Mouse (Mus musculus) megakaryocyte, embryonic 14.5 days (primary cell): ENCODE data around the gene Zbtb34.

Source experiments
- FLI1 ChIP-seq: IDR thresholded peaks from 2 replicates; pipeline ENCODE4 v1.6.1; 2012; ENCODE audit warnings: low read length, inconsistent platforms, mixed read lengths
- GATA1 ChIP-seq: IDR thresholded peaks from 3 replicates; pipeline ENCODE4 v1.6.1; 2012; ENCODE audit warnings: mixed read lengths, low read length, inconsistent platforms, borderline replicate concordance

DNA sequence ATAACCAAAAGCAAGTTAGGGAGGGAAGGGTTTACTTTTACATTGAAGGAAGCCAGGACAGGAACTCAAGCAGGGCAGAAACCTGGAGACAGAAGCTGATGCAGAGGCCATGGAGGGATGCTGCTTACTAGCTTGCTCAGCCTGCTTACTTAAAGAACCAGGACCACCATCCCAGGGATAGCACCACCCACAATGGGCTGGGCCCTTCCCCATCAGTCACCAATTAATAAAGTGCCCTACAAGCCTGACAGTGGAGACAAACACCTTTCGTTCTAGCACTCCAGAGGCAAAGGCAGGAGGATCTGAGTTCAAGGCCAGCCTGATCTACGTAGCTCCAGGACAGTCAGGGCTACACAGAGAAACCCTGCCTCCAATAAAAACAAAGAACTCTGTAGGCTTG lies 36.1 kb downstream of the Zbtb34 start:
- TF ChIP-seq GATA1, result no peak
- TF ChIP-seq FLI1, result no peak
